Mouse (Mus musculus): ENCODE results near the gene Vegfa. TPM values are rescaled to one million over a fixed set of nuclear protein-coding genes. Genes with fewer than 3 reads are reported as not detected.

Gene Vegfa
- polyA plus RNA-seq, 1 experiment from 2014 or later = 5.0 TPM

DNA sequence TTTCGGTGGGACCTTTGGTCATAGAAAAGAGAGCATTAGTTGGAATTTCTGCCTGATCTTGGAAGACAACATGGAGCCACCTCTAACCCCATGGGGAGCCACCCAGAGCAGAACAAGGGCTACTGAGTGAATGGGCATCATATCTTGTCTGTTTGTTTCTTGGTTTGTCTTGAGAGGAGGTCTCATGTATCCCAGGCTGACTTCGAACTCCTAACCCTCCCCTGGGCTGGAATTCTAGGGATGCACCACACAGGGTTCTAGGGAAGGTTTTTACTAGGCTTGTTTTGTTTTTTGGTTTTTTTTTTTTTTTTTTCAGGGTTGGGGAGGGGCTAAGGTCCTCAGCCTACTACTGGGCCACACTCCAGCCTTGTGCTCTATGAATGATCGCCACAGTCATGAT, 9.5 kb upstream of the Vegfa start:
- no peak overlapping the region for H3K9ac ChIP-seq (replicated peaks; ENCODE audit: low read depth, low read length)
- no peak overlapping the region for H3K27ac ChIP-seq (ENCODE audit: low read depth, low read length)
- H3K4me3 ChIP-seq (ENCODE audit: low read depth, low read length) = no peak overlapping the region
- H3K9me3 ChIP-seq (ENCODE audit: control insufficient read depth, low read length) = no peaks in the 10 kb centered on the region
- no peak for ATAC-seq (ENCODE audit: low read depth)
- H3K27me3 ChIP-seq (ENCODE audit: control insufficient read depth, insufficient read depth, low read length) = no peaks in the 10 kb centered on the region
- 92% methylated on average over 3 of the region's 3 CpGs for WGBS
- H3K4me1 ChIP-seq (ENCODE audit: control insufficient read depth, insufficient read depth, low read length) = no peaks in the 10 kb centered on the region
- H3K36me3 ChIP-seq (ENCODE audit: control insufficient read depth, insufficient read depth, low read length) = no peaks in the 10 kb centered on the region
- no peak overlapping the region for H3K4me2 ChIP-seq (ENCODE audit: low read depth, low read length)

- no peaks in the 10 kb centered on the region for H3K9me3 ChIP-seq (ENCODE audit: control insufficient read depth, low read length)
- no peaks in the 10 kb centered on the region for H3K36me3 ChIP-seq (ENCODE audit: control insufficient read depth, insufficient read depth, low read length)
- no peak overlapping the region for H3K4me2 ChIP-seq (ENCODE audit: low read depth, low read length)
- no peak overlapping the region for H3K9ac ChIP-seq (replicated peaks; ENCODE audit: low read depth, low read length)
- no peaks in the 10 kb centered on the region for H3K4me1 ChIP-seq (ENCODE audit: control insufficient read depth, insufficient read depth, low read length)
- H3K4me3 ChIP-seq (ENCODE audit: low read depth, low read length) = no peak overlapping the region
- 64% methylated on average over 5 of the region's 5 CpGs for WGBS
- no peak overlapping the region for H3K27ac ChIP-seq (ENCODE audit: low read depth, low read length)
- H3K27me3 ChIP-seq (ENCODE audit: control insufficient read depth, insufficient read depth, low read length) = no peaks in the 10 kb centered on the region
- no peak for ATAC-seq (ENCODE audit: low read depth)
Observed at GRCm38 (mm10) chr17:46041223-46041622, 9.1 kb upstream of the Vegfa start.

DNA sequence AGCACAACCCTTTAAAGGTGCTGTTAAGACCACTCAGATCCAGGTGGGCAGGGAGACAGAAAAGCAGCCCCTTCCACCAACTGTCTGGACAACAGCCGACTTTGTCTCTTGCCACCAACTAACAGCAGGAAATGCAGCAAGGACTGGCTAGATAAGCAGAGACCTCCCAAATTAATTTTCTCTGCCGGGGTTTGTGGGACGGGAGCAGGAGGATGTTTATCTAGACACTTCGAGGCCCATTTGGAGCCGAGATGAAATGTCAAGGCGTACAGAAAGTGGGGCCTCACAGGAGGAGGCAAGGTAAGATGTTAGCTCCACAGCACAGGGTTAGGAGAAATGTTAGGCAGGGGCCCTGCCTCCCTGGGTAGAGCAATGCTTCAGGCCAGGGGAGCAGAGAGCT, 8.4 kb upstream of the Vegfa start:
- Histone ChIP-seq H3K4me2 (ENCODE audit: low read depth, low read length) (no peak overlapping the region), H3K36me3 (ENCODE audit: control insufficient read depth, insufficient read depth, low read length) (no peaks in the 10 kb centered on the region), H3K27me3 (ENCODE audit: control insufficient read depth, insufficient read depth, low read length) (no peaks in the 10 kb centered on the region), H3K9me3 (ENCODE audit: control insufficient read depth, low read length) (no peaks in the 10 kb centered on the region), H3K4me1 (ENCODE audit: control insufficient read depth, insufficient read depth, low read length) (no peaks in the 10 kb centered on the region), H3K9ac (replicated peaks; ENCODE audit: low read depth, low read length) (no peak overlapping the region), H3K4me3 (ENCODE audit: low read depth, low read length) (no peak overlapping the region), H3K27ac (ENCODE audit: low read depth, low read length) (no peak overlapping the region)
- ATAC-seq (ENCODE audit: low read depth) = no peak
- 81% methylated on average over 6 of the region's 6 CpGs for WGBS

DNA sequence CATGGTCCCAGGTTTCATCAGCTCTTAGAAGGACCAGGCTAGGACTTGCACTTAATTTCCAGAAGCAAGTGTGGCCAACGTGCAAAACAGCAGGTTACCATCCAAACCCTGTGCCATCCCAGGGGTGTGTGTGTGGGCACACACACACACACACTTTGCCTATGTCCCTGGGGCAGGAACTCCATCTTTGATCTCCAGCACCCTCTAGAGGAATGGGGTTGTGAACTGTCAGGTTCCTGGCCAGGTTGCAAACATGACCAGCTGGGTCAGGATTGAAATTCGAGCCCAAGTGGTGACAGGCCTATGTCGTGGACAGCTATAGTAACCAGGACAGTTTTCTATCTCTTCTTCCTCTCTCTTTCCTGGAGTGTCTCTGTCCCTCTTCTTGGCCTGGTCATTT, 6.7 kb upstream of the Vegfa start:
- no peak overlapping the region for H3K4me2 ChIP-seq (ENCODE audit: low read depth, low read length)
- H3K27me3 ChIP-seq (ENCODE audit: control insufficient read depth, insufficient read depth, low read length) = no peaks in the 10 kb centered on the region
- no peaks in the 10 kb centered on the region for H3K9me3 ChIP-seq (ENCODE audit: control insufficient read depth, low read length)
- H3K4me1 ChIP-seq (ENCODE audit: control insufficient read depth, insufficient read depth, low read length) = no peaks in the 10 kb centered on the region
- no peak overlapping the region for H3K4me3 ChIP-seq (ENCODE audit: low read depth, low read length)
- ATAC-seq (ENCODE audit: low read depth) = no peak
- no peak overlapping the region for H3K27ac ChIP-seq (ENCODE audit: low read depth, low read length)
- H3K9ac ChIP-seq (replicated peaks; ENCODE audit: low read depth, low read length) = no peak overlapping the region
- WGBS = 38% methylated on average over 3 of the region's 3 CpGs
- no peaks in the 10 kb centered on the region for H3K36me3 ChIP-seq (ENCODE audit: control insufficient read depth, insufficient read depth, low read length)

DNA sequence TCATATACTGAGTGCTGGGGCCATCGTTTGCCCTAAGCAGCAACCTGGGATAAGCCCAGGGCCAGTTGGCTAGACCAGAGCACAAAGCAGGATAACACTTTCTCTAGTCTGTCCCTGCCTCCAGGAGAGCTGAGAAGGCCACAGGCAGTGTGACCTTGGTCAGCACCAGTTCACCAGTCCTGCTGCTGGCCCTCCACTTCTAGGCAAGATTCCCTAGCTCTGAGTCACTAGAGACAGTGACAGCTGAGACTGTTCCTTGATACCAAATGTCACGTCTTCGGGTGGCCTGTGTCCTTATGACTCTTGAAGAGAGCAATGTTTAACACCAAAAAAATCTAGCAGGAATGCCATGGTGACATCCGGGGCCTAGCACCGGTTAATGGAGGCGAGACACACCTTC, 4.2 kb upstream of the Vegfa start:
- no peak for ATAC-seq (ENCODE audit: low read depth)
- Histone ChIP-seq H3K4me3 (ENCODE audit: low read depth, low read length) (no peak overlapping the region), H3K4me1 (ENCODE audit: control insufficient read depth, insufficient read depth, low read length) (no peaks in the 10 kb centered on the region; the same call in 1 of the 2 replicates), H3K36me3 (ENCODE audit: control insufficient read depth, insufficient read depth, low read length) (no peaks in the 10 kb centered on the region), H3K27me3 (ENCODE audit: control insufficient read depth, insufficient read depth, low read length) (no peaks in the 10 kb centered on the region), H3K9me3 (ENCODE audit: control insufficient read depth, low read length) (no peaks in the 10 kb centered on the region), H3K9ac (replicated peaks; ENCODE audit: low read depth, low read length) (no peak overlapping the region), H3K27ac (ENCODE audit: low read depth, low read length) (no peak overlapping the region), H3K4me2 (ENCODE audit: low read depth, low read length) (no peak overlapping the region)
- WGBS = 88% methylated on average over 6 of the region's 6 CpGs

DNA sequence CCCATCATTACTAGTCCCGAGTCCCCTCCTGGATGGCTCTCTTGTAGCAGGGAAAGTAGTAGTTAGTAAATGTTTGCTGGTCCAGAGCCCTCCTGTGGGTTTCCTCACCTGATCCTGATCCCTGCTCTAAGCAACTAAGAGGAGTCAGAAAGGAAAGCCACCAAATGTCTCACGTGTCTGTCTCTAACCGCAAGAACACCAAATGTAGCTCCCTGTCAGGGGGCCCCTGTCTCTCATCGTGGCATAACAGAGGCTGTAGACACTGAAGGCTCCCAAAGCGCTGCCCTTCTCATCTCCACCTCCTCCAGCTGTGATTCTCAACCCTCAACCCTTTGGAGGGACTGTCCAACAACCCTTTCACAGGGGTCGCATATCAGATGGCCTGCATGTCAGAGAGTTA, 1.9 kb upstream of the Vegfa start:
- WGBS = 59% methylated on average over 6 of the region's 6 CpGs
- H3K27ac ChIP-seq (ENCODE audit: low read depth, low read length) = no peak overlapping the region
- no peaks in the 10 kb centered on the region for H3K9me3 ChIP-seq (ENCODE audit: control insufficient read depth, low read length)
- no peaks in the 10 kb centered on the region for H3K27me3 ChIP-seq (ENCODE audit: control insufficient read depth, insufficient read depth, low read length)
- H3K4me3 ChIP-seq (ENCODE audit: low read depth, low read length) = no peak overlapping the region
- no peak overlapping the region for H3K9ac ChIP-seq (replicated peaks; ENCODE audit: low read depth, low read length)
- no peak overlapping the region for H3K4me2 ChIP-seq (ENCODE audit: low read depth, low read length)
- H3K36me3 ChIP-seq (ENCODE audit: control insufficient read depth, insufficient read depth, low read length) = no peaks in the 10 kb centered on the region
- peaks cover 6% of the 10 kb centered on the region for H3K4me1 ChIP-seq (ENCODE audit: control insufficient read depth, insufficient read depth, low read length)
- no peak for ATAC-seq (ENCODE audit: low read depth)

GRCm38 (mm10) chr17:46033607-46034006, 1.4 kb upstream of the Vegfa start:
- Histone ChIP-seq H3K36me3 (ENCODE audit: control insufficient read depth, insufficient read depth, low read length) (no peaks in the 10 kb centered on the region), H3K4me1 (ENCODE audit: control insufficient read depth, insufficient read depth, low read length) (peaks cover 10% of the 10 kb centered on the region), H3K27me3 (ENCODE audit: control insufficient read depth, insufficient read depth, low read length) (no peaks in the 10 kb centered on the region), H3K9me3 (ENCODE audit: control insufficient read depth, low read length) (no peaks in the 10 kb centered on the region), H3K27ac (ENCODE audit: low read depth, low read length) (no peak overlapping the region), H3K4me3 (ENCODE audit: low read depth, low read length) (no peak overlapping the region), H3K4me2 (ENCODE audit: low read depth, low read length) (no peak overlapping the region), H3K9ac (replicated peaks; ENCODE audit: low read depth, low read length) (no peak overlapping the region)
- WGBS = 35% methylated on average over 2 of the region's 2 CpGs
- no peak for ATAC-seq (ENCODE audit: low read depth)

DNA sequence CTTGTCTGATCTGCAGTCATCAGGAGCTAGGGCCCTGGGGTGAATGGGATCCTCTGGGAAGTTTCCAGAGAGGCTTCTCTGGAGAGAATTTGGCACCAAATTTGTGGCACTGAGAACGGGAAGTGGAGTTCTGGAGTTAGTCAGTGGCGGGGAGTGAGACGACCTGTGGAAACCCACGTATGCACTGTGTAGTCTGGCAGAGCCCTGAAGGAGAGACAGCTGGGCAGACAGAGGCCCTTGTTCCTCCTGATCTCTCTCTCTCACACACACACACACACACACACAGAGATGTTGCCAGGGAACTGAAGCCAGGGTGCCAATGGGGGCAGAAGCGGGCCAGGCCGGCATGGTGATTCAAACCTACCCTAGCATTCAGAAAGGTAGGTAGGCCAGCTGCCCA, 953 bp upstream of the Vegfa start:
- no peaks in the 10 kb centered on the region for H3K9me3 ChIP-seq (ENCODE audit: control insufficient read depth, low read length)
- H3K27me3 ChIP-seq (ENCODE audit: control insufficient read depth, insufficient read depth, low read length) = no peaks in the 10 kb centered on the region
- no peaks in the 10 kb centered on the region for H3K36me3 ChIP-seq (ENCODE audit: control insufficient read depth, insufficient read depth, low read length)
- H3K4me3 ChIP-seq (ENCODE audit: low read depth, low read length) = no peak overlapping the region
- peaks cover 15% of the 10 kb centered on the region for H3K4me1 ChIP-seq (ENCODE audit: control insufficient read depth, insufficient read depth, low read length)
- ATAC-seq (ENCODE audit: low read depth) = no peak
- H3K9ac ChIP-seq (replicated peaks; ENCODE audit: low read depth, low read length) = no peak overlapping the region
- H3K4me2 ChIP-seq (ENCODE audit: low read depth, low read length) = 0 out of 2 replicates have a peak overlapping the region, but pooled peaks have one; percentile 91
- WGBS = 51% methylated on average over 6 of the region's 6 CpGs
- no peak overlapping the region for H3K27ac ChIP-seq (ENCODE audit: low read depth, low read length)

DNA sequence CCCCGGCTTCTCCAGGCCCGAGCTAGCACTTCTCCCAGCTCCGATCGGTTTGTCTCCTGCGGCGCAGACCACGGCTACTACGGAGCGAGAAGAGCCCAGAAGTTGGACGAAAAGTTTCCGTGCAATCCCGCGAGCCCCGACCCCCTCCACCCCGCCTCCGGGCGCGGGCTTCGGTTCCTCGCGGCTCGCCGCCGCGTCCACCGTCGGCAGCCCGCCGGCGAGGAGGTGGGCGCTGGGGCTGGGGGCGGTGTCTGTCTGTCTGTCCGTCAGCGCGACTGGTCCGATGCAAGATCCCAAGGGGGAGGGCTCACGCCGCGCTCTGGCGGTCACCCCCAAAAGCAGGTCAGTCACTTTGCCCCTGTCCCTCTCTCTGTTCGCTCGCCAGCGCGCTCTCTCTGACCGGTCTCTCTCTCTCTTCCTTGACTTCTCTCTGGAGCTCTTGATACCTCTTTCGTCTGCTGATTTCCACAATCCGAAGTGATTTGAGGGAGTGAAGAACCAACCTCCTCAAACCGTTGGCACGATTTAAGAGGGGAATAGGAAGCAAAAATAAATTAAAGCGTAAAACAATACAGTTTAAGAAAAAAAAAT, 453 bp downstream of the Vegfa start:
- WGBS = under 1% methylated on average over 50 of the region's 50 CpGs
- H3K9ac ChIP-seq (replicated peaks; ENCODE audit: low read depth, low read length) = peak overlapping the region; percentile 82
- peak overlapping the region; percentile 81 for H3K27ac ChIP-seq (ENCODE audit: low read depth, low read length)
- ATAC-seq (ENCODE audit: low read depth) = no peak
- H3K4me2 ChIP-seq (ENCODE audit: low read depth, low read length) = peak overlapping the region; percentile 91
- H3K4me1 ChIP-seq (ENCODE audit: control insufficient read depth, insufficient read depth, low read length) = peaks cover 28% of the 10 kb centered on the region
- H3K36me3 ChIP-seq (ENCODE audit: control insufficient read depth, insufficient read depth, low read length) = no peaks in the 10 kb centered on the region
- H3K27me3 ChIP-seq (ENCODE audit: control insufficient read depth, insufficient read depth, low read length) = no peaks in the 10 kb centered on the region
- no peaks in the 10 kb centered on the region for H3K9me3 ChIP-seq (ENCODE audit: control insufficient read depth, low read length)
- H3K4me3 ChIP-seq (ENCODE audit: low read depth, low read length) = peak overlapping the region; percentile 79
